Mouse (Mus musculus): ENCODE data around the gene Apbb1ip. TPM values are rescaled to one million over a fixed set of nuclear protein-coding genes. Genes with fewer than 3 reads are reported as not detected.

The Apbb1ip gene
- polyA plus RNA-seq, 1 experiment from 2014 or later, result 3.1 TPM

GRCm38 (mm10) chr2:22764774-22765387 lies 9.0 kb upstream of the Apbb1ip start:
- Histone ChIP-seq H3K27ac (replicated peaks; ENCODE audit: low read depth, low read length) (no peak overlapping the region), H3K4me3 (ENCODE audit: low read depth, low read length) (no peak overlapping the region), H3K36me3 (ENCODE audit: control insufficient read depth, insufficient read depth, low read length) (no peaks in the 10 kb centered on the region), H3K4me1 (ENCODE audit: control insufficient read depth, insufficient read depth, low read length) (no peaks in the 10 kb centered on the region), H3K27me3 (replicated peaks; ENCODE audit: control insufficient read depth, insufficient read depth, low read length) (no peaks in the 10 kb centered on the region), H3K9me3 (ENCODE audit: control insufficient read depth, low read length) (no peaks in the 10 kb centered on the region), H3K9ac (ENCODE audit: low read depth, low read length) (no peak overlapping the region), H3K4me2 (ENCODE audit: low read depth, low read length) (no peak overlapping the region)
- DNase-seq (ENCODE audit: low spot score) (no peak), ATAC-seq (ENCODE audit: low read depth) (no peak)
- 48% methylated on average over 5 of the region's 5 CpGs for WGBS

GRCm38 (mm10) chr2:22771311-22771710 lies 2.6 kb upstream of the Apbb1ip start:
- H3K36me3 ChIP-seq (ENCODE audit: control insufficient read depth, insufficient read depth, low read length), result no peaks in the 10 kb centered on the region
- no peak for ATAC-seq (ENCODE audit: low read depth)
- no peak overlapping the region for H3K4me3 ChIP-seq (ENCODE audit: low read depth, low read length)

GRCm38 (mm10) chr2:22774181-22774751 lies 372 bp downstream of the Apbb1ip start:
- peak overlapping the region; percentile 49 for H3K9ac ChIP-seq (ENCODE audit: low read depth, low read length)

More at GRCm38 (mm10) chr2:22771311-22771710, 2.6 kb upstream of the Apbb1ip start:
- H3K27me3 ChIP-seq (replicated peaks; ENCODE audit: control insufficient read depth, insufficient read depth, low read length), result no peaks in the 10 kb centered on the region
- no peaks in the 10 kb centered on the region for H3K9me3 ChIP-seq (ENCODE audit: control insufficient read depth, low read length)
- H3K4me2 ChIP-seq (ENCODE audit: low read depth, low read length), result no peak overlapping the region
- H3K27ac ChIP-seq (replicated peaks; ENCODE audit: low read depth, low read length), result no peak overlapping the region
- H3K9ac ChIP-seq (ENCODE audit: low read depth, low read length), result no peak overlapping the region
- peaks cover 12% of the 10 kb centered on the region; the same call in 1 of the 2 replicates for H3K4me1 ChIP-seq (ENCODE audit: control insufficient read depth, insufficient read depth, low read length)
- DNase-seq (ENCODE audit: low spot score), result no peak

GRCm38 (mm10) chr2:22775213-22775612 lies 1.3 kb downstream of the Apbb1ip start:
- H3K4me1 ChIP-seq (ENCODE audit: control insufficient read depth, insufficient read depth, low read length), result peaks cover 12% of the 10 kb centered on the region; the same call in 1 of the 2 replicates
- no peaks in the 10 kb centered on the region for H3K9me3 ChIP-seq (ENCODE audit: control insufficient read depth, low read length)
- H3K9ac ChIP-seq (ENCODE audit: low read depth, low read length), result no peak overlapping the region
- peak overlapping the region; percentile 33 for H3K27ac ChIP-seq (replicated peaks; ENCODE audit: low read depth, low read length)
- DNase-seq (ENCODE audit: low spot score), result no peak
- H3K36me3 ChIP-seq (ENCODE audit: control insufficient read depth, insufficient read depth, low read length), result no peaks in the 10 kb centered on the region
- no peaks in the 10 kb centered on the region for H3K27me3 ChIP-seq (replicated peaks; ENCODE audit: control insufficient read depth, insufficient read depth, low read length)
- H3K4me2 ChIP-seq (ENCODE audit: low read depth, low read length), result peak overlapping the region; percentile 87
- WGBS, result 40% methylated on average over 8 of the region's 8 CpGs
- ATAC-seq (ENCODE audit: low read depth), result no peak
- peak overlapping the region; percentile 16; the same call in 1 of the 2 replicates for H3K4me3 ChIP-seq (ENCODE audit: low read depth, low read length)

More at GRCm38 (mm10) chr2:22774181-22774751, 372 bp downstream of the Apbb1ip start:
- peaks cover 12% of the 10 kb centered on the region; the same call in 1 of the 2 replicates for H3K4me1 ChIP-seq (ENCODE audit: control insufficient read depth, insufficient read depth, low read length)
- no peak overlapping the region for H3K27ac ChIP-seq (replicated peaks; ENCODE audit: low read depth, low read length)
- ATAC-seq (ENCODE audit: low read depth) (peak; percentile 82), DNase-seq (ENCODE audit: low spot score) (peak; percentile 63)
- WGBS, result 2% methylated on average over 19 of the region's 28 CpGs
- H3K4me2 ChIP-seq (ENCODE audit: low read depth, low read length), result peak overlapping the region; percentile 87
- H3K4me3 ChIP-seq (ENCODE audit: low read depth, low read length), result peak overlapping the region; percentile 44
- H3K36me3 ChIP-seq (ENCODE audit: control insufficient read depth, insufficient read depth, low read length), result no peaks in the 10 kb centered on the region
- H3K9me3 ChIP-seq (ENCODE audit: control insufficient read depth, low read length), result no peaks in the 10 kb centered on the region
- no peaks in the 10 kb centered on the region for H3K27me3 ChIP-seq (replicated peaks; ENCODE audit: control insufficient read depth, insufficient read depth, low read length)

GRCm38 (mm10) chr2:22775681-22776080 lies 1.8 kb downstream of the Apbb1ip start:
- Histone ChIP-seq H3K4me1 (ENCODE audit: control insufficient read depth, insufficient read depth, low read length) (peaks cover 12% of the 10 kb centered on the region; the same call in 1 of the 2 replicates), H3K36me3 (ENCODE audit: control insufficient read depth, insufficient read depth, low read length) (no peaks in the 10 kb centered on the region), H3K27ac (replicated peaks; ENCODE audit: low read depth, low read length) (no peak overlapping the region), H3K9me3 (ENCODE audit: control insufficient read depth, low read length) (no peaks in the 10 kb centered on the region), H3K27me3 (replicated peaks; ENCODE audit: control insufficient read depth, insufficient read depth, low read length) (no peaks in the 10 kb centered on the region), H3K9ac (ENCODE audit: low read depth, low read length) (no peak overlapping the region), H3K4me3 (ENCODE audit: low read depth, low read length) (no peak overlapping the region), H3K4me2 (ENCODE audit: low read depth, low read length) (peak overlapping the region; percentile 87; the same call in 1 of the 2 replicates)
- 29% methylated on average over 3 of the region's 3 CpGs for WGBS
- DNase-seq (ENCODE audit: low spot score) (peak; percentile 55), ATAC-seq (ENCODE audit: low read depth) (no peak)

GRCm38 (mm10) chr2:22776568-22777230 lies 2.8 kb downstream of the Apbb1ip start:
- Histone ChIP-seq H3K36me3 (ENCODE audit: control insufficient read depth, insufficient read depth, low read length) (no peaks in the 10 kb centered on the region), H3K9me3 (ENCODE audit: control insufficient read depth, low read length) (no peaks in the 10 kb centered on the region), H3K27me3 (replicated peaks; ENCODE audit: control insufficient read depth, insufficient read depth, low read length) (no peaks in the 10 kb centered on the region), H3K4me3 (ENCODE audit: low read depth, low read length) (no peak overlapping the region), H3K27ac (replicated peaks; ENCODE audit: low read depth, low read length) (no peak overlapping the region), H3K9ac (ENCODE audit: low read depth, low read length) (no peak overlapping the region), H3K4me1 (ENCODE audit: control insufficient read depth, insufficient read depth, low read length) (peaks cover 12% of the 10 kb centered on the region; the same call in 1 of the 2 replicates), H3K4me2 (ENCODE audit: low read depth, low read length) (no peak overlapping the region)
- no peak for DNase-seq (ENCODE audit: low spot score)
- ATAC-seq (ENCODE audit: low read depth), result no peak
- 65% methylated on average over 2 of the region's 2 CpGs for WGBS

- Histone ChIP-seq H3K4me1 (ENCODE audit: control insufficient read depth, insufficient read depth, low read length) (peaks cover 12% of the 10 kb centered on the region; the same call in 1 of the 2 replicates), H3K27ac (replicated peaks; ENCODE audit: low read depth, low read length) (no peak overlapping the region)
Observed at GRCm38 (mm10) chr2:22777757-22778156, 3.9 kb downstream of the Apbb1ip start.

GRCm38 (mm10) chr2:22780884-22781283 lies 7.0 kb downstream of the Apbb1ip start:
- Histone ChIP-seq H3K4me3 (ENCODE audit: low read depth, low read length) (no peak overlapping the region), H3K27me3 (replicated peaks; ENCODE audit: control insufficient read depth, insufficient read depth, low read length) (no peaks in the 10 kb centered on the region), H3K9me3 (ENCODE audit: control insufficient read depth, low read length) (no peaks in the 10 kb centered on the region), H3K4me2 (ENCODE audit: low read depth, low read length) (no peak overlapping the region), H3K4me1 (ENCODE audit: control insufficient read depth, insufficient read depth, low read length) (no peaks in the 10 kb centered on the region), H3K36me3 (ENCODE audit: control insufficient read depth, insufficient read depth, low read length) (no peaks in the 10 kb centered on the region), H3K9ac (ENCODE audit: low read depth, low read length) (no peak overlapping the region), H3K27ac (replicated peaks; ENCODE audit: low read depth, low read length) (no peak overlapping the region)
- 41% methylated on average over 1 of the region's 1 CpGs for WGBS
- DNase-seq (ENCODE audit: low spot score) (no peak), ATAC-seq (ENCODE audit: low read depth) (no peak)

More at GRCm38 (mm10) chr2:22777757-22778156, 3.9 kb downstream of the Apbb1ip start:
- no peaks in the 10 kb centered on the region for H3K27me3 ChIP-seq (replicated peaks; ENCODE audit: control insufficient read depth, insufficient read depth, low read length)
- no peaks in the 10 kb centered on the region for H3K36me3 ChIP-seq (ENCODE audit: control insufficient read depth, insufficient read depth, low read length)
- no peak overlapping the region for H3K9ac ChIP-seq (ENCODE audit: low read depth, low read length)
- no peak overlapping the region for H3K4me3 ChIP-seq (ENCODE audit: low read depth, low read length)
- H3K9me3 ChIP-seq (ENCODE audit: control insufficient read depth, low read length), result no peaks in the 10 kb centered on the region
- ATAC-seq (ENCODE audit: low read depth) (no peak), DNase-seq (ENCODE audit: low spot score) (no peak)
- no peak overlapping the region for H3K4me2 ChIP-seq (ENCODE audit: low read depth, low read length)
- WGBS, result 90% methylated on average over 3 of the region's 3 CpGs
